ENCODE assay signal across 35 mouse cellular contexts in genomic region chr7:87229502-87229901, GRCm38 (mm10). TPM values are rescaled to one million over a fixed set of nuclear protein-coding genes. Genes with fewer than 3 reads are reported as not detected.
"Had no signal": no experiment of that assay in that cellular context is flagged by ENCODE, and none has a peak within 500 bp of the region (broad histone marks: within the 10 kb centered on the region; RNA-seq: fewer than 3 reads in every experiment).

No protein-coding gene starts in this region.

- H3K36me3 ChIP-seq: limb, embryonic 10.5 days; limb, embryonic 12.5 days; limb, embryonic 13.5 days; limb, embryonic 15.5 days; liver, embryonic 13.5 days; liver, embryonic 15.5 days; lung, embryonic 15.5 days; midbrain, embryonic 10.5 days; midbrain, embryonic 12.5 days; midbrain, embryonic 13.5 days; midbrain, embryonic 15.5 days; neural tube, embryonic 12.5 days had no signal

- H3K9ac ChIP-seq: limb, embryonic 12.5 days; limb, embryonic 13.5 days; limb, embryonic 15.5 days; liver, embryonic 13.5 days; liver, embryonic 14.5 days; liver, embryonic 15.5 days; liver, postnatal 0 days; lung, embryonic 14.5 days; lung, embryonic 15.5 days; midbrain, embryonic 12.5 days; midbrain, embryonic 13.5 days; midbrain, embryonic 15.5 days; neural tube, embryonic 12.5 days had no signal

- H3K4me1 ChIP-seq: limb, embryonic 10.5 days; limb, embryonic 12.5 days; limb, embryonic 13.5 days; limb, embryonic 15.5 days; liver, embryonic 13.5 days; liver, embryonic 15.5 days; lung, embryonic 15.5 days; megakaryocyte, embryonic 14.5 days; midbrain, embryonic 10.5 days; midbrain, embryonic 12.5 days; midbrain, embryonic 13.5 days; midbrain, embryonic 15.5 days; neural tube, embryonic 12.5 days had no signal

- H3K27ac ChIP-seq: limb, embryonic 10.5 days; limb, embryonic 12.5 days; limb, embryonic 13.5 days; limb, embryonic 15.5 days; liver, embryonic 13.5 days; liver, embryonic 14.5 days; liver, embryonic 15.5 days; lung, embryonic 15.5 days; macrophage; midbrain, embryonic 10.5 days; midbrain, embryonic 12.5 days; midbrain, embryonic 13.5 days; midbrain, embryonic 15.5 days; neural tube, embryonic 12.5 days had no signal

- H3K4me3 ChIP-seq: limb, embryonic 10.5 days; limb, embryonic 12.5 days; limb, embryonic 13.5 days; limb, embryonic 15.5 days; liver, embryonic 13.5 days; liver, embryonic 15.5 days; lung, embryonic 15.5 days; megakaryocyte, embryonic 14.5 days; midbrain, embryonic 10.5 days; midbrain, embryonic 12.5 days; midbrain, embryonic 13.5 days; midbrain, embryonic 15.5 days; myocyte; neural tube, embryonic 12.5 days had no signal

- H3K9me3 ChIP-seq: limb, embryonic 10.5 days; limb, embryonic 12.5 days; limb, embryonic 13.5 days; limb, embryonic 15.5 days; liver, embryonic 13.5 days; liver, embryonic 15.5 days; lung, embryonic 15.5 days; megakaryocyte, embryonic 14.5 days; midbrain, embryonic 10.5 days; midbrain, embryonic 13.5 days; midbrain, embryonic 15.5 days; neural tube, embryonic 12.5 days had no signal

- ATAC-seq: liver, postnatal 0 days; lung, postnatal 0 days; midbrain, embryonic 13.5 days; midbrain, embryonic 15.5 days; midbrain, embryonic 16.5 days had no signal

- DNase-seq: left cerebral cortex, postnatal 4 days; liver; liver, embryonic 13.5 days; liver, postnatal 0 days; lung, adult 18-20 months; lung, adult 2 months; lung, embryonic 14.5 days; lung, postnatal 10 days; lung, postnatal 14 days; lung, postnatal 36 days; lung, postnatal 4 days; midbrain, embryonic 14.5 days had no signal

- H3K27me3 ChIP-seq: limb, embryonic 12.5 days; limb, embryonic 13.5 days; limb, embryonic 15.5 days; liver, embryonic 13.5 days; liver, embryonic 15.5 days; lung, embryonic 15.5 days; megakaryocyte, embryonic 14.5 days; midbrain, embryonic 12.5 days; midbrain, embryonic 13.5 days; midbrain, embryonic 15.5 days; neural tube, embryonic 12.5 days had no signal

- H3K4me2 ChIP-seq: limb, embryonic 12.5 days; limb, embryonic 13.5 days; limb, embryonic 15.5 days; liver, embryonic 11.5 days; liver, embryonic 13.5 days; liver, embryonic 15.5 days; lung, embryonic 14.5 days; lung, embryonic 15.5 days; midbrain, embryonic 11.5 days; midbrain, embryonic 12.5 days; midbrain, embryonic 13.5 days; midbrain, embryonic 15.5 days; neural tube, embryonic 12.5 days had no signal

RNA-seq across cellular contexts. Expression of gene Nox4, which starts 16.4 kb away (rescaled TPM):
- total RNA-seq: megakaryocyte progenitor cell, adult 5-6 weeks; megakaryocyte, adult 5-6 weeks; megakaryocyte-erythroid progenitor cell, adult 5-6 weeks; monocyte, adult 5-6 weeks had no signal
- polyA plus RNA-seq: macrophage had no signal
